Mouse (Mus musculus) frontal cortex, postnatal 25 days (tissue): ENCODE results near the gene Ascc2.

Experiments
- DNase-seq, 2 experiments: peaks; one replicate each; pipeline ENCODE4 v3.0.0; 2022; ENCODE audit warnings: low spot score in 2 of 2

Ascc2 gene

DNA sequence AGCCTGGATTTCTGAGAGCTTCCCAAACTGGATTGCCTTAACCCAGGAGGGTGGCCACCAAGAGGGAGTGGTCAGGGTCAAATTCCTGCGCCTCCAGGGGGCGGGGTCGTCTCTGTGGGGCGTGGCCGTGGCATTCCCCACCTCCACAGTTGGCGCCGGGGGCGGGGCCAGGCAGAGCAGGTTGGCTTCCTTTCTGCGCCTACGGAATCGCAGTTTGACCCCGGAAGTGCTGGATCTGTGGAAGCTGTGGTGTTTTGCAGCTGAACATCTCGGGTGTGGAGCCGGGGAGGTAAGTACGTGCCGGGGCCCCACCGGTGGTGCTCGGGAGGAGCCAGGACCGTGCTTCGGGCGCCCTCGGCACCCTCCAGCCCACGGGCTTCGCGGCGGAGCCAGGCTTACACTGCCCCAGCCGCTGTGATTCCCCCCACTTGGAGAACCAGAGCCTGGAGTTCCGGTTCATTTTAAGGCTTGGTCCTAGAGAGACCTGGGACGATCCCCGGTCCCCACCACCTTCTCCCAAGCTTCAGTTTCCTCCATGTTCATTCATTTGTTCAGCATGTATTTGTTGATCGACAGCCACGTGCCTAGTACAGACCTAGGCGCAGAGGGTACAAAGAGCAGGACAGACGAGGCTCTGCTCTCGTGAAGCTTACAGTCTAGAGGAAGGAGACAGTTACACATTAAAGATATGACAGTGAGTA is at the start of gene Ascc2:
Gene Ascc2 (plus strand): TSS at position 214 of the 701 bp plus-strand sequence.
- DNase-seq: peak; percentile 74 to 78

GRCm38 (mm10) chr11:4591811-4592210 is 45.7 kb upstream of the Ascc2 start:
- DNase-seq: no peak

GRCm38 (mm10) chr11:4593491-4593848 is 44.1 kb upstream of the Ascc2 start:
- no peak for DNase-seq

DNA sequence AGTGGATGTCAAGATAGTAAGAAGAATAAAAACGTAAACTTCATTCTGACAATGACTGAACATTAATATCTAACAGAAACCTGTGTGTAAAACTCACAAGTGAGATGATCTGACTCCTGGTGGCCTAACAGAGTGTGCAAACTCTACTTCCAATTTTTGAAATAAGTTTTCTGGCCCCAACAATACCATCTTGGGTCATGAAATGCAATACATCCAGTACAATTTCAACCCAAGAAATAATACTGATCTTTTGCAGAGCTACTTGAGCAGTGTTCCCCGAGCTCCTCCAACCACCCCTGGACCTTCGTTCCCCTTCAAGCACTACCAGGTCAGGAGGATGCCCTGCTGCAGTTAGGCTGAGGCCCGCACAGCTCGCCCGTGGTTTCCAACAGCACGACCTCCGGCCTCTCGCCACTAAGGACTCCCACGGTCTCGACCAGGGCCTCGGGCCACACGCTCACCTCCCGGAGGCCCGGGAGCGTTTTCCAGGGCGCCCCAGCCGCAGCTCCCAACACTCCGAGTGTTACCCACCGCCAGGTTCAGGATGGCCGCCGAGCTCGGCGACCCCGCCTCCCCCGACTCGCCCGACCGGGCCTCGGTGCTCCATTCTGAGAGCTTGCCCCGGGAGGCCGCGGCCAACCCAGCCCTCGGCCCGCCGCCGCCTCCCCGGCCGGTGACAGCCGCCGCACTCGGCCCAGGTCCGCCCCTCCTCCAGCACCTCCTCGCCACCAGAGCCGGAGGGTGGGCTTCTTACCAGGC is 43.5 kb upstream of the Ascc2 start:
- DNase-seq: peak in 1 of 2 experiments; percentile 16

DNA sequence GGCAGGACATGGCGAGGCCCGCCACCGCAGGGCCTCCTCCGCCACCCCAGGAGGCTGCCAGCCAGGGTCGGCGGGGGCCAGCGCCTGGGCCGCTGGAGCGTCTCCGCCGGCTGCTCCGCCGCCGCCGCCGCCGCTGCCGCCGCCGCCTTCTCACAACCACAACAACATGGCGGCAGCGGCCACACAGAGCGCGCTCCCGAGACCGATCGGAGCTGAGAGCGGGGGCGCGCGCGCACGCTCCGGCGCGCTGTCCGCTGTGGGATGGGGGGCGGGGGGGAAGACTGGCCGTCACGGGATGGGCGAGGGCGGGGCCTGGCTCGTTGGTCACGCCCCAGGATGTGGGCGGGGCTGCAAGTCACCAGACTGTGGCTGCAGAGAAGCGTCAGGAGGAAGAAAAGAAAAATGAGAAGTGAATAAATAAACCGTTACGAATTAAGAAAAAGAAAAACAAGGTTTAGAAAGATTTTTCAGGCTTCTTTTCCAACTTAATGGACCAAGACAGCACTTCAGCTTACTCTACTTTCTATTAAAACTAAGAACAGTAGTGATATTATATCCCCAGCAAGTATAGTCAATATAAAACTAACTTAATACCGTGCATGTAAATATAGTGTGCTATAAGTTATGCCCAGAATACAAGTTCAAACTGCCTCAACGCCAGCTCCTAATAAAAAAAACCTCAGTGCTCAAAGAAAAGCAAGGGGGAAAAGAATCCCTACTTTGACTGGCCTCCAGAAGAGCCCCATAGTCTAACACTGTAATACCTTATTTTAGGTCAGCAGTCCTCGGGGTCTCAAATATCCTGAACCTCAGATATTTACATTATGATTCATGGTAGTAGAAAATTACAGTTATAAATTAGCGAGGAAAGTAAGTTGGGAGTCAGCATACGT is 42.7 kb upstream of the Ascc2 start, which contains the start of gene Mtmr3:
Gene Mtmr3 (minus strand): TSS at position 256 of the 893 bp plus-strand sequence.
- DNase-seq: peak; percentile 75 to 82

GRCm38 (mm10) chr11:4598411-4598810 is 39.1 kb upstream of the Ascc2 start:
- no peak for DNase-seq

DNA sequence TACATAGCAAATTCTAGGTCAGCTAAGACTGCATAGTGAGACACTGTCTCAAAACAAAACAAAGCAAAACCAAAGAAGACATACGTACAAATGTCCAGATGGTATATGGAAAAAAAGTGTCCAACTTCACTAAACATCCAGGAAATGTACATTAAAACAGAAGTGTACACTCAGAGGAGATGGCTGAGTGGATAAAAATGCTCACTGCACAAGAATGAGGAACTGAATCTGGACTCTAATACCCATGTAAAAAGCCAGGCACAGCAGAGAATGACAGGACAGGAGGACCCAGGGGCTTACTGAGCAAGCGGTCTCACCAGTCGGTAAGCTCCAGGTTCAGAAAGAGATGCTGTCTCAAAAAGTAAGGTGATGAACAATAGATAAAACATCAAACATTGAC is 37.6 kb upstream of the Ascc2 start:
- DNase-seq: no peak

GRCm38 (mm10) chr11:4601890-4602289 is 35.7 kb upstream of the Ascc2 start:
- DNase-seq: no peak

DNA sequence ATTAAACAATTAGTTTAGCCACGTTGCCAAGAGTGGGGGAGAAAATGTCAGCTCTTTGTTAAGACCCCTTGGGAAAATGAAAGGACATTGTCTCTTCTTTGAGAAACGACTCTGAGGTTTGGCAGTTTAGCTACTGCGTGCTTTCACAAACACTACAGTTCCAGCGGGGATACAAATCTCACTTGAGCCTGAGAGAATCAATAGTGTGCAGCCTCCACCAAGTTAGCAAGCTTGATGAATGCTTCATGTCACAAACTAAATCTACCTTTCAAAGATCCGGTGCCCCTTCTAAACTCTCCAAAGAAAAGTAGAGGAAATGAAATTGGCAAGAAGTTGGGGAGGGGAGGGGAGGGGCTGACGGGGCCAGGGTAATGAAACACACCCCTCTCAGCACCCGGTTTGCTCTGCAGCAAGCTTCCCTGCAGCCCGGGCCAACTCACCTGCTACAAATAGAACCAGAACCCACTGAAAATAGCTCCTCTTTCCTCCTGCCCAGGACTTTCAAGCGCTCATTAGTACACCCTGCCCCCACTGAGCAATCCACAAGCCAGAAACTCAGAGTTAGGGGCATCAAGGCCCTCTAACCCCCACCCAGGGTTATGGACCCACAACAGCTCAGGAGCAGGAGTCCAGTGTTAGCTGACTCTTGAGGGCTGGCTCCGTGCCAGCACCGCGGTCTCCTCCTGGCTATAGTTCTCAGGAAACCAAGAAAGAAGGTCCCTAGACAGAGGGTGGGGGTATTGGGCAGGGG is 34.7 kb upstream of the Ascc2 start:
- no peak for DNase-seq

DNA sequence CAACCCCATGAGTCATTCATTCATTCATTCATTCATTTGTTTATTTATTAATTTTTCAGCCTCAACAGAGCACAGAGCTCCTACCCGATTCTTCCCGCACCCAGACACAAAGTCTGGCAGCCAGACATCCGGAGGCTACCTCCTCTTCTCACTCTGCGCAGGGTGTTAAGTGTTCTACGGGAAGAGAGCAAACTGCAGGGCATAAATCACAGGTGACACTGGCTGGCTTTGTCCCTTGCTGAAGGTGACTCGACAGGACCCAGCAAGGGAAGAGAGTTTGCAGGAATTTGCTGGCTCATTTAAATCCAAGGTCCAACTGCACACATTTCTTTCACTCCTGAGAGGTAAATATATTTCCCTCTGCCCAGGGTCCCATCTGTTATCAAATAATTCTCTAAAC is 33.1 kb upstream of the Ascc2 start:
- no peak for DNase-seq

- DNase-seq: no peak
Observed at GRCm38 (mm10) chr11:4605414-4605813, 32.1 kb upstream of the Ascc2 start.

GRCm38 (mm10) chr11:4606541-4606940 is 31.0 kb upstream of the Ascc2 start:
- no peak for DNase-seq

- DNase-seq: no peak
Observed at GRCm38 (mm10) chr11:4611904-4612303, 25.6 kb upstream of the Ascc2 start.

GRCm38 (mm10) chr11:4620017-4620485 is 17.5 kb upstream of the Ascc2 start, which contains the start of gene Gm11032:
Gm11032 (plus strand) TSS chr11:4620067.
- no peak for DNase-seq

- no peak for DNase-seq
Observed at GRCm38 (mm10) chr11:4620501-4621108, 16.9 kb upstream of the Ascc2 start.

GRCm38 (mm10) chr11:4621866-4622265 is 15.7 kb upstream of the Ascc2 start:
- no peak for DNase-seq

DNA sequence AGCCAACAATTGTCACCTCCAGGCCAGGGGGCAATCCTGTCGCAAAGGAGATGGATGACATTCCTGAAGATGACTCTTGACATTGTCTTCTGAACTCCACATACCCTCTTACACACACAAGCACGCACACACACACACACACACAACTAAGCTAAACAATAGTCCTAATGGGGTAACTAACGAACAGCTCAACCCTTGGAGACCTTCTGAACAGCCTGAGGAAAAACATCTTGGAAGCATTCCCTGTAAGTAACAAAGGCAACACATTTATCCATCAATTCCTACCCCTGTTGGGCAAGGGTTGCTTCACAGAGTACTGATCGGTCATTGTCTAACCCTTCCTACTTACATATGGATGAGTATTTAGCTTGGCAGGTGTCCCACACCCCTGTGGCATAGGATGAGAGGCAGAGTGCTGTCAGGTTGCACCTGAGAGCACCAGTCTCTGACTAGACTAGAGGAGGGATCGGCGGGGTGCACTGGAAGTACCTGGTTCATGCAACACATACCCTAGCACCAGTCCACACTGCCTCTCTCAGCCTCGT is 15.0 kb upstream of the Ascc2 start:
- DNase-seq: no peak

- DNase-seq: no peak
Observed at GRCm38 (mm10) chr11:4622997-4623396, 14.6 kb upstream of the Ascc2 start.

- DNase-seq: no peak
Observed at GRCm38 (mm10) chr11:4625931-4626330, 11.6 kb upstream of the Ascc2 start.

DNA sequence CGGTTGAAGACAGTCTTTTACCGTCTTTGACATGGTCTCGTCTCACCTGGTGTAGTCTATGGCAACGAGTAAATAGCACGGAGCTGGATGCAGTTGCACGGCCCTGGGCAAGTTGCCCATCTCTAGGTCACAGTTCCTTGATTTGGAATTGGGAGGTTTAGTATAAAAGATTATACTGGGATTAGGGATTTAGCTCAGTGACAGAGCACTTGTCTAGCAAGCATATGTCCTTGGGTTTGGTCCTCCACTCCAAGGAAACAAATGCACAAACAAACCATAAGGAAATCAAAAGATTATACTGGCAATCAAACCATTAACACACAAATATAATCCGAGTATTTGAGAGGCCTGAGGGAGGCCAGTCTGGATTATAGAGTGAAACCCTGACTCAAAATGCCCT is 9.9 kb upstream of the Ascc2 start:
- no peak for DNase-seq

- DNase-seq: no peak
Observed at GRCm38 (mm10) chr11:4629861-4630280, 7.7 kb upstream of the Ascc2 start.
